Mouse (Mus musculus): ENCODE data around the gene Casr. TPM values are rescaled to one million over a fixed set of nuclear protein-coding genes. Genes with fewer than 3 reads are reported as not detected.

The Casr gene
- polyA plus RNA-seq, 1 experiment, result 0.31 TPM

- no peak overlapping the region for H3K27ac ChIP-seq (ENCODE audit: insufficient read depth, low read length)
- TF ChIP-seq POLR2A (IDR thresholded peaks at IDR 0.05; ENCODE audit: extremely low read depth, insufficient read depth, low read length) (no peak), CTCF (IDR thresholded peaks at IDR 0.05; ENCODE audit: extremely low read depth, insufficient read depth, low read length) (no peak)
- no peak overlapping the region for H3K4me3 ChIP-seq (ENCODE audit: insufficient read depth, low read length)
- H3K4me1 ChIP-seq (ENCODE audit: control insufficient read depth, insufficient read depth, low read length), result no peaks in the 10 kb centered on the region
Observed at GRCm38 (mm10) chr16:36555672-36556165, 6.2 kb downstream of the Casr start.

GRCm38 (mm10) chr16:36553624-36554023 is 8.3 kb downstream of the Casr start:
- Histone ChIP-seq H3K4me3 (ENCODE audit: insufficient read depth, low read length) (no peak overlapping the region), H3K4me1 (ENCODE audit: control insufficient read depth, insufficient read depth, low read length) (no peaks in the 10 kb centered on the region), H3K27ac (ENCODE audit: insufficient read depth, low read length) (no peak overlapping the region)
- TF ChIP-seq CTCF (IDR thresholded peaks at IDR 0.05; ENCODE audit: extremely low read depth, insufficient read depth, low read length), result no peak
- TF ChIP-seq POLR2A (IDR thresholded peaks at IDR 0.05; ENCODE audit: extremely low read depth, insufficient read depth, low read length), result no peak

GRCm38 (mm10) chr16:36545333-36545732 is 16.6 kb downstream of the Casr start:
- Histone ChIP-seq H3K4me1 (ENCODE audit: control insufficient read depth, insufficient read depth, low read length) (no peaks in the 10 kb centered on the region), H3K4me3 (ENCODE audit: insufficient read depth, low read length) (no peak overlapping the region), H3K27ac (ENCODE audit: insufficient read depth, low read length) (no peak overlapping the region)
- TF ChIP-seq POLR2A (IDR thresholded peaks at IDR 0.05; ENCODE audit: extremely low read depth, insufficient read depth, low read length), result no peak
- no peak for TF ChIP-seq CTCF (IDR thresholded peaks at IDR 0.05; ENCODE audit: extremely low read depth, insufficient read depth, low read length)

GRCm38 (mm10) chr16:36543091-36543490 is 18.9 kb downstream of the Casr start:
- Histone ChIP-seq H3K4me3 (ENCODE audit: insufficient read depth, low read length) (no peak overlapping the region), H3K4me1 (ENCODE audit: control insufficient read depth, insufficient read depth, low read length) (no peaks in the 10 kb centered on the region), H3K27ac (ENCODE audit: insufficient read depth, low read length) (no peak overlapping the region)
- TF ChIP-seq CTCF (IDR thresholded peaks at IDR 0.05; ENCODE audit: extremely low read depth, insufficient read depth, low read length), result no peak
- TF ChIP-seq POLR2A (IDR thresholded peaks at IDR 0.05; ENCODE audit: extremely low read depth, insufficient read depth, low read length), result no peak

- no peaks in the 10 kb centered on the region for H3K4me1 ChIP-seq (ENCODE audit: control insufficient read depth, insufficient read depth, low read length)
- no peak for TF ChIP-seq CTCF (IDR thresholded peaks at IDR 0.05; ENCODE audit: extremely low read depth, insufficient read depth, low read length)
- TF ChIP-seq POLR2A (IDR thresholded peaks at IDR 0.05; ENCODE audit: extremely low read depth, insufficient read depth, low read length), result no peak
Observed at GRCm38 (mm10) chr16:36540834-36541233, 21.1 kb downstream of the Casr start.

GRCm38 (mm10) chr16:36532981-36533687 is 28.8 kb downstream of the Casr start:
- Histone ChIP-seq H3K4me3 (ENCODE audit: insufficient read depth, low read length) (no peak overlapping the region), H3K4me1 (ENCODE audit: control insufficient read depth, insufficient read depth, low read length) (peaks cover 2% of the 10 kb centered on the region; the same call in 1 of the 2 replicates), H3K27ac (ENCODE audit: insufficient read depth, low read length) (no peak overlapping the region)
- TF ChIP-seq POLR2A (IDR thresholded peaks at IDR 0.05; ENCODE audit: extremely low read depth, insufficient read depth, low read length), result no peak
- no peak for TF ChIP-seq CTCF (IDR thresholded peaks at IDR 0.05; ENCODE audit: extremely low read depth, insufficient read depth, low read length)

More at GRCm38 (mm10) chr16:36540834-36541233, 21.1 kb downstream of the Casr start:
- no peak overlapping the region for H3K27ac ChIP-seq (ENCODE audit: insufficient read depth, low read length)
- H3K4me3 ChIP-seq (ENCODE audit: insufficient read depth, low read length), result no peak overlapping the region

GRCm38 (mm10) chr16:36532046-36532445 is 29.9 kb downstream of the Casr start:
- TF ChIP-seq POLR2A (IDR thresholded peaks at IDR 0.05; ENCODE audit: extremely low read depth, insufficient read depth, low read length) (no peak), CTCF (IDR thresholded peaks at IDR 0.05; ENCODE audit: extremely low read depth, insufficient read depth, low read length) (no peak)
- Histone ChIP-seq H3K4me3 (ENCODE audit: insufficient read depth, low read length) (no peak overlapping the region), H3K27ac (ENCODE audit: insufficient read depth, low read length) (no peak overlapping the region), H3K4me1 (ENCODE audit: control insufficient read depth, insufficient read depth, low read length) (peaks cover 2% of the 10 kb centered on the region; the same call in 1 of the 2 replicates)

GRCm38 (mm10) chr16:36531630-36532029 is 30.3 kb downstream of the Casr start:
- TF ChIP-seq CTCF (IDR thresholded peaks at IDR 0.05; ENCODE audit: extremely low read depth, insufficient read depth, low read length) (no peak), POLR2A (IDR thresholded peaks at IDR 0.05; ENCODE audit: extremely low read depth, insufficient read depth, low read length) (no peak)
- H3K4me3 ChIP-seq (ENCODE audit: insufficient read depth, low read length), result no peak overlapping the region
- no peak overlapping the region for H3K27ac ChIP-seq (ENCODE audit: insufficient read depth, low read length)
- H3K4me1 ChIP-seq (ENCODE audit: control insufficient read depth, insufficient read depth, low read length), result peaks cover 2% of the 10 kb centered on the region; the same call in 1 of the 2 replicates

- no peak overlapping the region for H3K4me3 ChIP-seq (ENCODE audit: insufficient read depth, low read length)
- H3K4me1 ChIP-seq (ENCODE audit: control insufficient read depth, insufficient read depth, low read length), result peaks cover 2% of the 10 kb centered on the region; the same call in 1 of the 2 replicates
- H3K27ac ChIP-seq (ENCODE audit: insufficient read depth, low read length), result no peak overlapping the region; the same call in 1 of the 2 replicates
- TF ChIP-seq POLR2A (IDR thresholded peaks at IDR 0.05; ENCODE audit: extremely low read depth, insufficient read depth, low read length) (no peak), CTCF (IDR thresholded peaks at IDR 0.05; ENCODE audit: extremely low read depth, insufficient read depth, low read length) (no peak)
Observed at GRCm38 (mm10) chr16:36530566-36531552, 31.1 kb downstream of the Casr start.

Measured in cortical plate, adult 2 months (tissue).